13 mouse cellular contexts compared by ENCODE assay signal in the genomic region with DNA sequence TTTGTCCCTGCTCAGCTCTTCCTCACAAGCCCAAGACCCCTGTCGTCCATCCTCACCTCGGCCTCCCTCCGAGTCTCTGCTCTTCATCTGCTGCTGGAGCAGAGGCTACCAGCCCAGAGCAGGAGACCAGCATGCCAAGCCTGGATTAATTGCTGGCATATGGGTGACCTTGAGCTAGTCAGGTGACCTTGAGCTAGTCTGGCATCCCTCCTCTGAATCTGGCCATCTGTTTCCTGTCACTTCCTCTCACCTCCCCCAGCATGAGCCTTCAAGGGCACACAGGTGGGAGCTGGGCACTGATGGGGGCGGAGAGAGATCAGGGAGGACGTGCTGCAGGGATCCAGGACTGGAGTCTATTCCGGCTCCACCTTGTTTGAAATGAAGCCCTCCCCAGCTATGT.
DNase-seq lines count a peak whose midpoint lies in the region; ATAC-seq and TF ChIP-seq lines count a peak whose summit lies in the region.
"Had no signal": no experiment of that assay in that cellular context is flagged by ENCODE, and none has a peak within 500 bp of the region (broad histone marks: within the 10 kb centered on the region; RNA-seq: fewer than 3 reads in every experiment).

No protein-coding gene starts in this region.

- H3K9me3 ChIP-seq in neural tube, embryonic 13.5 days = no peaks in the 10 kb centered on the region
- H3K9me3 ChIP-seq in hindbrain, embryonic 10.5 days = no peaks in the 10 kb centered on the region
- H3K9me3 ChIP-seq in midbrain, postnatal 0 days (ENCODE audit: low read length) = no peaks in the 10 kb centered on the region

- TF ChIP-seq CTCF in midbrain, postnatal 0 days (IDR thresholded peaks at IDR 0.05) = no peak

- H3K9ac ChIP-seq in neural tube, embryonic 13.5 days = 0 out of 2 replicates have a peak overlapping the region, but pooled peaks have one; percentile 6
- no peak overlapping the region for H3K9ac ChIP-seq in midbrain, postnatal 0 days (replicated peaks; ENCODE audit: low read length, poor library complexity, severe bottlenecking)

- no peaks in the 10 kb centered on the region for H3K36me3 ChIP-seq in neural tube, embryonic 13.5 days
- H3K36me3 ChIP-seq in hindbrain, embryonic 10.5 days = no peaks in the 10 kb centered on the region
- no peaks in the 10 kb centered on the region for H3K36me3 ChIP-seq in midbrain, postnatal 0 days (ENCODE audit: insufficient read depth, low read length)

- no peak overlapping the region for H3K4me2 ChIP-seq in neural tube, embryonic 13.5 days
- H3K4me2 ChIP-seq in midbrain, postnatal 0 days (ENCODE audit: low read depth, low read length, poor library complexity, severe bottlenecking) = no peak overlapping the region
- H3K4me2 ChIP-seq: liver, embryonic 11.5 days had no signal

- WGBS in neural tube, embryonic 13.5 days = 62% methylated on average over 6 of the region's 6 CpGs
- 49% methylated on average over 6 of the region's 6 CpGs for WGBS in hindbrain, embryonic 10.5 days
- 74% methylated on average over 6 of the region's 6 CpGs for WGBS in midbrain, postnatal 0 days

- H3K4me3 ChIP-seq in neural tube, embryonic 13.5 days = no peak overlapping the region
- no peak overlapping the region for H3K4me3 ChIP-seq in hindbrain, embryonic 10.5 days
- H3K4me3 ChIP-seq in midbrain, postnatal 0 days (ENCODE audit: low read depth, low read length) = no peak overlapping the region

- H3K27me3 ChIP-seq in neural tube, embryonic 13.5 days = 0 out of 2 replicates have a peak, but pooled peaks cover 4% of the 10 kb centered on the region
- H3K27me3 ChIP-seq in hindbrain, embryonic 10.5 days (ENCODE audit: insufficient read depth, poor library complexity, severe bottlenecking) = peaks cover 39% of the 10 kb centered on the region
- H3K27me3 ChIP-seq in midbrain, postnatal 0 days (ENCODE audit: insufficient read depth, low read length) = no peaks in the 10 kb centered on the region

- DNase-seq in neural tube, embryonic 10.5 days (ENCODE audit: extremely low spot score, low spot score) = no peak
- DNase-seq in cerebellum, adult 18-20 months = peak; percentile 41 to 45
- no peak for DNase-seq in hindbrain, embryonic 10.5 days (ENCODE audit: low spot score)
- peak; percentile 80 for DNase-seq in midbrain, postnatal 0 days (ENCODE audit: low spot score)
- no peak for DNase-seq in layer of hippocampus, adult 18-20 months (ENCODE audit: low spot score in 2 of 2)
- DNase-seq in heart, adult 8-10 months (ENCODE audit: low spot score) = no peak
- DNase-seq: gastrocnemius, postnatal 14 days; heart, postnatal 10 days; kidney, adult 9 months; right cerebral cortex, adult 18-20 months; thymus, postnatal 36 days had no signal

- no peak overlapping the region for H3K27ac ChIP-seq in neural tube, embryonic 13.5 days (replicated peaks)
- peak overlapping the region; percentile 50; the same call in 1 of the 2 replicates for H3K27ac ChIP-seq in hindbrain, embryonic 10.5 days
- no peak overlapping the region for H3K27ac ChIP-seq in midbrain, postnatal 0 days (ENCODE audit: low read depth, low read length)

- H3K4me1 ChIP-seq in neural tube, embryonic 13.5 days (replicated peaks) = peaks cover 39% of the 10 kb centered on the region
- H3K4me1 ChIP-seq in hindbrain, embryonic 10.5 days (replicated peaks) = peaks cover 58% of the 10 kb centered on the region
- peaks cover 8% of the 10 kb centered on the region for H3K4me1 ChIP-seq in midbrain, postnatal 0 days (ENCODE audit: insufficient read depth, low read length)

- ATAC-seq in neural tube, embryonic 13.5 days (ENCODE audit: low read depth) = no peak
- no peak for ATAC-seq in midbrain, postnatal 0 days (ENCODE audit: low FRiP score)

Comparison
In these comparisons a context has a peak if more than half of its experiments do, and no peak if none do; other contexts are left out.
1. DNase-seq: peak in cerebellum, adult 18-20 months (2 of 2) and midbrain, postnatal 0 days (single experiment); none in neural tube, embryonic 10.5 days (single experiment), hindbrain, embryonic 10.5 days (single experiment), layer of hippocampus, adult 18-20 months (0 of 2) and heart, adult 8-10 months (single experiment).